Mouse (Mus musculus) embryonic facial prominence, embryonic 10.5 days (tissue): Measurements from ENCODE around the gene Unc50. TPM values are rescaled to one million over a fixed set of nuclear protein-coding genes. Genes with fewer than 3 reads are reported as not detected.

Experiments
- DNase-seq: peaks from one replicate; pipeline ENCODE4 v3.0.0-alpha.2; 2017; ENCODE audit warnings: low spot score
- H3K27ac ChIP-seq: fragments of 300-500 bp; sonication (generic); replicated peaks from 2 replicates; pipeline ENCODE4 v1.5.1; 2016; ENCODE audit warnings: mild to moderate bottlenecking
- H3K27me3 ChIP-seq: fragments of 300-500 bp; sonication (generic); replicated peaks from 2 replicates; pipeline ENCODE4 v1.6.1; 2016; ENCODE audit warnings: low read depth, mild to moderate bottlenecking; ENCODE audit not compliant: poor library complexity, severe bottlenecking
- H3K36me3 ChIP-seq: fragments of 300-500 bp; sonication (generic); replicated peaks from 2 replicates; pipeline ENCODE4 v1.6.1; 2016; ENCODE audit warnings: mild to moderate bottlenecking, moderate library complexity
- H3K4me1 ChIP-seq: fragments of 300-500 bp; sonication (generic); 2 replicates; pipeline ENCODE4 v1.6.1; 2016
- H3K4me3 ChIP-seq: fragments of 300-500 bp; sonication (generic); 2 replicates; pipeline ENCODE4 v1.5.1; 2016; ENCODE audit warnings: mild to moderate bottlenecking, moderate library complexity
- H3K9me3 ChIP-seq: fragments of 300-500 bp; sonication (generic); 2 replicates; pipeline ENCODE4 v1.6.1; 2016; ENCODE audit warnings: mild to moderate bottlenecking
- WGBS: fragments of 180-500 bp; shearing (Covaris S2); methylation state at CpG from one replicate; pipeline ENCODE4 v1.1.7; 2016; 5-methylcytosine and 5-hydroxymethylcytosine counted together
- polyA plus RNA-seq: library from polyadenylated mRNA; unstranded; fragments of >200 nt; fragmentation: Nextera tagmentation; extraction: Ambion mirVana; gene quantifications from 2 replicates; pipeline ENCODE4 v1.2.1, GENCODE M21; 2016

Gene Unc50
- polyA plus RNA-seq, 1 experiment from 2014 or later = 109 TPM

GRCm38 (mm10) chr1:37408678-37409077 lies 21.3 kb upstream of the Unc50 start:
- no peak overlapping the region for H3K4me3 ChIP-seq
- 77% methylated on average over 3 of the region's 3 CpGs for WGBS
- no peaks in the 10 kb centered on the region for H3K4me1 ChIP-seq

GRCm38 (mm10) chr1:37409647-37410046 lies 20.3 kb upstream of the Unc50 start:
- no peak for DNase-seq
- no peaks in the 10 kb centered on the region for H3K27me3 ChIP-seq
- H3K36me3 ChIP-seq = no peaks in the 10 kb centered on the region; the same call in 1 of the 2 replicates
- H3K4me1 ChIP-seq = no peaks in the 10 kb centered on the region
- H3K9me3 ChIP-seq = no peaks in the 10 kb centered on the region
- H3K27ac ChIP-seq = no peak overlapping the region
- no peak overlapping the region for H3K4me3 ChIP-seq

More at GRCm38 (mm10) chr1:37408678-37409077, 21.3 kb upstream of the Unc50 start:
- Histone ChIP-seq H3K27me3 (no peaks in the 10 kb centered on the region), H3K9me3 (no peaks in the 10 kb centered on the region), H3K36me3 (no peaks in the 10 kb centered on the region; the same call in 1 of the 2 replicates), H3K27ac (no peak overlapping the region)
- no peak for DNase-seq

GRCm38 (mm10) chr1:37415394-37415793 lies 14.5 kb upstream of the Unc50 start:
- Histone ChIP-seq H3K36me3 (peaks cover 49% of the 10 kb centered on the region), H3K9me3 (no peaks in the 10 kb centered on the region), H3K27me3 (no peaks in the 10 kb centered on the region), H3K4me3 (no peak overlapping the region), H3K27ac (no peak overlapping the region), H3K4me1 (no peaks in the 10 kb centered on the region)
- no peak for DNase-seq
- 94% methylated on average over 1 of the region's 1 CpGs for WGBS

GRCm38 (mm10) chr1:37419420-37419819 lies 10.5 kb upstream of the Unc50 start:
- peak; percentile 29 for DNase-seq
- Histone ChIP-seq H3K27me3 (no peaks in the 10 kb centered on the region), H3K4me3 (no peak overlapping the region), H3K9me3 (peaks cover 8% of the 10 kb centered on the region; the same call in 1 of the 2 replicates), H3K4me1 (no peaks in the 10 kb centered on the region), H3K27ac (no peak overlapping the region), H3K36me3 (peaks cover 84% of the 10 kb centered on the region)
- WGBS = 89% methylated on average over 1 of the region's 1 CpGs

GRCm38 (mm10) chr1:37427144-37427875 lies 2.6 kb upstream of the Unc50 start:
- H3K27me3 ChIP-seq = no peaks in the 10 kb centered on the region
- H3K27ac ChIP-seq = no peak overlapping the region
- no peak overlapping the region for H3K4me3 ChIP-seq
- H3K9me3 ChIP-seq = peaks cover 8% of the 10 kb centered on the region; the same call in 1 of the 2 replicates
- H3K36me3 ChIP-seq = peaks cover 64% of the 10 kb centered on the region
- no peak for DNase-seq
- peaks cover 23% of the 10 kb centered on the region for H3K4me1 ChIP-seq
- 94% methylated on average over 8 of the region's 8 CpGs for WGBS

GRCm38 (mm10) chr1:37428911-37429310 lies 1.0 kb upstream of the Unc50 start:
- Histone ChIP-seq H3K9me3 (peaks cover 5% of the 10 kb centered on the region; the same call in 1 of the 2 replicates), H3K4me1 (peaks cover 23% of the 10 kb centered on the region), H3K27me3 (no peaks in the 10 kb centered on the region), H3K27ac (no peak overlapping the region), H3K36me3 (peaks cover 65% of the 10 kb centered on the region), H3K4me3 (peak overlapping the region; percentile 84)
- DNase-seq = no peak
- 77% methylated on average over 2 of the region's 2 CpGs for WGBS

GRCm38 (mm10) chr1:37430297-37430840 lies 430 bp downstream of the Unc50 start:
- Histone ChIP-seq H3K4me3 (peak overlapping the region; percentile 84), H3K4me1 (peaks cover 23% of the 10 kb centered on the region), H3K27me3 (no peaks in the 10 kb centered on the region), H3K27ac (peak overlapping the region; percentile 87), H3K36me3 (peaks cover 57% of the 10 kb centered on the region), H3K9me3 (no peaks in the 10 kb centered on the region)
- DNase-seq = no peak
- 2% methylated on average over 40 of the region's 40 CpGs for WGBS

GRCm38 (mm10) chr1:37436419-37436818 lies 6.5 kb downstream of the Unc50 start:
- H3K36me3 ChIP-seq = peaks cover 91% of the 10 kb centered on the region
- WGBS = 92% methylated on average over 3 of the region's 3 CpGs

GRCm38 (mm10) chr1:37442848-37443835 lies 13.2 kb downstream of the Unc50 start:
- no peaks in the 10 kb centered on the region for H3K27me3 ChIP-seq
- H3K4me1 ChIP-seq = no peaks in the 10 kb centered on the region
- H3K9me3 ChIP-seq = no peaks in the 10 kb centered on the region
- DNase-seq = no peak
- WGBS = 94% methylated on average over 16 of the region's 16 CpGs
- no peak overlapping the region for H3K4me3 ChIP-seq
- no peak overlapping the region for H3K27ac ChIP-seq
- peaks cover 47% of the 10 kb centered on the region for H3K36me3 ChIP-seq

More at GRCm38 (mm10) chr1:37436419-37436818, 6.5 kb downstream of the Unc50 start:
- Histone ChIP-seq H3K27ac (no peak overlapping the region), H3K9me3 (no peaks in the 10 kb centered on the region), H3K4me3 (no peak overlapping the region), H3K4me1 (peaks cover 4% of the 10 kb centered on the region), H3K27me3 (no peaks in the 10 kb centered on the region)
- DNase-seq = no peak

- Histone ChIP-seq H3K4me1 (no peaks in the 10 kb centered on the region), H3K9me3 (no peaks in the 10 kb centered on the region), H3K27ac (no peak overlapping the region), H3K4me3 (no peak overlapping the region), H3K27me3 (no peaks in the 10 kb centered on the region), H3K36me3 (peaks cover 2% of the 10 kb centered on the region)
- 82% methylated on average over 10 of the region's 10 CpGs for WGBS
- DNase-seq = peak; percentile 46
These were observed 18.6 kb downstream of the Unc50 start for GRCm38 (mm10) chr1:37448361-37449095.

GRCm38 (mm10) chr1:37451270-37451669 lies 21.3 kb downstream of the Unc50 start:
- WGBS = 92% methylated on average over 8 of the region's 8 CpGs
- Histone ChIP-seq H3K4me1 (no peaks in the 10 kb centered on the region), H3K4me3 (no peak overlapping the region), H3K27ac (no peak overlapping the region), H3K9me3 (no peaks in the 10 kb centered on the region), H3K36me3 (no peaks in the 10 kb centered on the region; the same call in 1 of the 2 replicates), H3K27me3 (no peaks in the 10 kb centered on the region)
- no peak for DNase-seq

GRCm38 (mm10) chr1:37457546-37457945 lies 27.6 kb downstream of the Unc50 start:
- no peaks in the 10 kb centered on the region for H3K27me3 ChIP-seq
- H3K27ac ChIP-seq = no peak overlapping the region
- no peaks in the 10 kb centered on the region for H3K36me3 ChIP-seq
- no peak overlapping the region for H3K4me3 ChIP-seq
- no peaks in the 10 kb centered on the region for H3K9me3 ChIP-seq
- WGBS = 92% methylated on average over 7 of the region's 7 CpGs
- no peaks in the 10 kb centered on the region for H3K4me1 ChIP-seq
- DNase-seq = no peak
